Mouse (Mus musculus) stomach, postnatal 0 days (tissue): ENCODE measurements around the gene Cib2.

Experiments
- CTCF ChIP-seq: IDR thresholded peaks from 2 replicates; pipeline ENCODE4 v1.5.1; 2016; ENCODE audit warnings: antibody characterized with exemption, low read depth, mild to moderate bottlenecking, moderate library complexity
- EP300 ChIP-seq: optimal IDR thresholded peaks from 2 replicates; pipeline ENCODE3; 2016; ENCODE audit warnings: antibody characterized with exemption

GRCm38 (mm10) chr9:54540801-54541200 is 19.2 kb downstream of the Cib2 start:
- TF ChIP-seq CTCF (no peak), EP300 (no peak)
